Mouse (Mus musculus) lung, embryonic 14.5 days (tissue): ENCODE data around the gene Ggt5. TPM values are rescaled to one million over a fixed set of nuclear protein-coding genes. Genes with fewer than 3 reads are reported as not detected.

ENCODE experiments used
- ATAC-seq: fragments of 200-750 bp; cut with Nextera tagmentation; 2 replicates; pipeline ENCODE4 v1.8.0; 2017; ENCODE audit warnings: mild to moderate bottlenecking, moderate TSS enrichment, moderate library complexity; ENCODE audit not compliant: insufficient read depth
- DNase-seq: peaks from one replicate; pipeline ENCODE4 v3.0.0-alpha.2; 2015
- H3K27ac ChIP-seq: fragments of 300-500 bp; sonication (generic); 2 replicates; pipeline ENCODE4 v1.5.1; 2014; ENCODE audit warnings: low read depth, mild to moderate bottlenecking, moderate library complexity
- H3K27me3 ChIP-seq: fragments of 300-500 bp; sonication (generic); 2 replicates; pipeline ENCODE4 v1.6.1; 2014; ENCODE audit warnings: low read length, control low read depth; ENCODE audit not compliant: insufficient read depth
- H3K36me3 ChIP-seq: fragments of 300-500 bp; sonication (generic); 2 replicates; pipeline ENCODE4 v1.6.1; 2014; ENCODE audit warnings: control low read depth; ENCODE audit not compliant: insufficient read depth
- H3K4me1 ChIP-seq: fragments of 300-500 bp; sonication (generic); 2 replicates; pipeline ENCODE4 v1.6.1; 2014; ENCODE audit warnings: antibody characterized with exemption, control low read depth; ENCODE audit not compliant: insufficient read depth
- H3K4me2 ChIP-seq: fragments of 300-500 bp; sonication (generic); 2 replicates; pipeline ENCODE4 v1.6.1; 2014; ENCODE audit warnings: mild to moderate bottlenecking
- H3K4me3 ChIP-seq: fragments of 300-500 bp; sonication (generic); 2 replicates; pipeline ENCODE4 v1.5.1; 2014; ENCODE audit warnings: low read depth, low read length
- H3K9ac ChIP-seq: fragments of 300-500 bp; sonication (generic); 2 replicates; pipeline ENCODE4 v1.6.1; 2014
- H3K9me3 ChIP-seq: fragments of 300-500 bp; sonication (generic); 2 replicates; pipeline ENCODE4 v1.6.1; 2016; ENCODE audit warnings: low read depth, low read length, control low read depth
- CTCF ChIP-seq: IDR thresholded peaks from 2 replicates; pipeline ENCODE4 v1.5.1; 2016; ENCODE audit warnings: antibody characterized with exemption, low read depth
- WGBS: fragments of 180-500 bp; shearing (Covaris S2); extraction: QIAGEN DNeasy Blood & Tissue Kit; methylation state at CpG from one replicate; pipeline ENCODE4 v1.1.7; 2014; 5-methylcytosine and 5-hydroxymethylcytosine counted together
- polyA plus RNA-seq: library from polyadenylated mRNA; unstranded; fragments of >200 nt; fragmentation: Nextera tagmentation; extraction: Ambion mirVana; gene quantifications from 2 replicates; pipeline ENCODE4 v1.2.1, GENCODE M21; 2014

The Ggt5 gene
- polyA plus RNA-seq, 1 experiment from 2014 or later = 0.71 TPM

DNA sequence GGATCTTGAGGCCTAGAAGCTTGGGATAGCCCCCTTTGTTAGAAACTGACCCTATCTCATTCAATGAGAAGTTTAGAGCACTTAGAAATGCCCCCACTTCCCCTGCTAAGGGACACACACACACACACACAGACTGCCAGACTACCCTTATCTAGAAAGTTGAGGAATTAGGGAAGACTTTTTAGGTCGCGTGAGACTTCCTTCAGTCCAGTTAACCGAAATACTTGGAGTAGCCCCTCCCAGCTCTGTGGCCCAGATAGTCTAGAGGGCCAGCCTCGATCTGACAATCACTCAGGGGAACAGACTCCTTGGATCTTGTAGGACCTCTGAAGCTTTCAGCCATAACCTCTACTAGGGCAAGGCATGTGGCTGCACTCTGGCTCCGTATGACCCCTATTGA, 21.1 kb upstream of the Ggt5 start:
- no peak for TF ChIP-seq CTCF
- no peak overlapping the region for H3K27ac ChIP-seq
- no peaks in the 10 kb centered on the region for H3K4me1 ChIP-seq
- no peaks in the 10 kb centered on the region for H3K27me3 ChIP-seq
- no peak overlapping the region for H3K4me3 ChIP-seq
- H3K36me3 ChIP-seq = no peaks in the 10 kb centered on the region
- no peak for DNase-seq
- ATAC-seq = no peak
- 0 out of 2 replicates have a peak overlapping the region, but pooled peaks have one; percentile 23 for H3K4me2 ChIP-seq
- H3K9me3 ChIP-seq = no peaks in the 10 kb centered on the region
- no peak overlapping the region for H3K9ac ChIP-seq
- WGBS = 22% methylated on average over 5 of the region's 5 CpGs

DNA sequence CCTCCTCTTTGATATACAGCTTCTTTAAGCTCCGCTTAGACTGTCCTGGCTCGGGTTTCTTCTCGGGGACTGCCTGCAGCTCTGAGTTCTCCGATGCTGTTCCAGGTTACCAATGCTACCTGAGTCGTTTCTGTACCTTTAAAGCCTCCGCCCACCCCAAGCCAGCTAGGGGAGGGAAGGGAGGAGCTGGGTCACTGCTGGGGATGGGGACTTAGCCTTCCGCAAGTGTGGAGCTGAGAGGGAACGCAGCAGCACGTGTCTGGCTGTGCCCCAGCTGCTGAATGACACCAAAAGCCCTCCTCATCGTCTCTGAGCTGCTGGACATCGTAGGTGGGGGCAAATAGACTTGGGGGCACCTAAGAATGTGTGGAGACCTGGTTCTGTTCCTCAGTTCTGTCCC, 20.7 kb upstream of the Ggt5 start:
- Histone ChIP-seq H3K9me3 (no peaks in the 10 kb centered on the region), H3K27me3 (no peaks in the 10 kb centered on the region), H3K4me1 (no peaks in the 10 kb centered on the region), H3K9ac (no peak overlapping the region), H3K27ac (no peak overlapping the region), H3K4me3 (no peak overlapping the region), H3K36me3 (no peaks in the 10 kb centered on the region), H3K4me2 (peak overlapping the region; percentile 23; the same call in 1 of the 2 replicates)
- no peak for DNase-seq
- no peak for TF ChIP-seq CTCF
- WGBS = 10% methylated on average over 11 of the region's 11 CpGs
- 0 out of 2 replicates have a peak, but pooled peaks have one; percentile 38 for ATAC-seq

DNA sequence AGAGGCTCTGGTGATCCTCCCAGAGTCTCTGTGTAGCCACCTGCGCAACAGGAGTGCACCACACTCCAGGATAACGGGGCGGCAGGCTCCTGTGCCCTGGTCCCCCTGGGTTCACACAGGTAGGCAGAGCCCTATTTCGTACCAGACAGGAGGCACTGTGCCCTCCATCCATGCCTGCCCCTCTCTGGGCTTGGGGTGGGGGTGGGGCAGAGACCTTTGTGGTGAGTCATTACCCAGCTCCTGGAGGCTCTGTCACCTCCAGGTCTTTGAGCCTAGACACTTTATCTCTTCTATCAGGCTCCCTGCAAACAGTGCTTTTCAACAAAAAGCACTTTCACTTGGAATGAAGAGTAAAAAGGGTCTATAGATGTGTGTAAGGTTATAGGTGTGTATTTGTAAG, 20.3 kb upstream of the Ggt5 start:
- no peak for TF ChIP-seq CTCF
- no peaks in the 10 kb centered on the region for H3K36me3 ChIP-seq
- WGBS = 8% methylated on average over 4 of the region's 4 CpGs
- H3K9me3 ChIP-seq = no peaks in the 10 kb centered on the region
- no peak overlapping the region for H3K4me3 ChIP-seq
- no peak overlapping the region for H3K27ac ChIP-seq
- no peak overlapping the region for H3K9ac ChIP-seq
- no peaks in the 10 kb centered on the region for H3K4me1 ChIP-seq
- no peak for DNase-seq
- H3K27me3 ChIP-seq = no peaks in the 10 kb centered on the region
- peak overlapping the region; percentile 23; the same call in 1 of the 2 replicates for H3K4me2 ChIP-seq
- ATAC-seq = no peak

DNA sequence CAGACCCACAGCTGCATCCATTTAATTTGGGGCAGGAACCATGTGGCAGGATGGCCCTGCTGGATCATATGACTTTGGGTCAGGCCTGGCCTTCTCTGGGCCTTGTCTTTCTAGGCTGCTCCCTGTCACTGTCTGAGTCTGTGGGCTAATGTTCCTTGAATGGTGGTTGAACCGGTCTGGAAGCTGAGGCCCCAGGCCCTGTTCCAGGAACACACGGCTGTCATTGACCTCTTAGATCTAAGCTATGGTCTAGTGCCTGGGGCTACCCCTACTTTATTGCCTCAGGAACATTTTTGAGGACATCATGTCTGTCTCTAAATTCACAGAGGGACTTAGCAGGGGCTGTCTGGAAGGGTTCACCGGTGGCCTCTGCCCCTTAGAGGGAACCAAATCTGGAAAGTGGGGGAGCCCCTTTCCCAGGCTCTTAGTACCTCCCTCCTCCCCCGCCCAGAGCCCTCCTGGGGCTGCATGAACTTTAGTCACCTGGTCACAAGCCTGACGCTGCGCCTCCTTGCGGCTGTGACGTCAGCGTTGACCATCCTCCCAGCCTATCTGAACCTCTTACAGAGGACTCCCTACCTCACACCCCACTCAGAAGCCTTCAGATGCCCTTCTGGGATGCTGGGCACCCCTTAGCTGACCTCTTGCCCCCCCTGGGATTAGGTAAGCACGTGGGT, 18.0 kb upstream of the Ggt5 start:
- no peak for ATAC-seq
- no peak overlapping the region for H3K4me3 ChIP-seq
- no peak overlapping the region for H3K4me2 ChIP-seq
- WGBS = 27% methylated on average over 10 of the region's 10 CpGs
- no peak for DNase-seq
- H3K27ac ChIP-seq = no peak overlapping the region
- H3K9ac ChIP-seq = no peak overlapping the region
- no peaks in the 10 kb centered on the region for H3K9me3 ChIP-seq
- no peaks in the 10 kb centered on the region for H3K27me3 ChIP-seq
- TF ChIP-seq CTCF = no peak
- H3K4me1 ChIP-seq = no peaks in the 10 kb centered on the region
- H3K36me3 ChIP-seq = no peaks in the 10 kb centered on the region

DNA sequence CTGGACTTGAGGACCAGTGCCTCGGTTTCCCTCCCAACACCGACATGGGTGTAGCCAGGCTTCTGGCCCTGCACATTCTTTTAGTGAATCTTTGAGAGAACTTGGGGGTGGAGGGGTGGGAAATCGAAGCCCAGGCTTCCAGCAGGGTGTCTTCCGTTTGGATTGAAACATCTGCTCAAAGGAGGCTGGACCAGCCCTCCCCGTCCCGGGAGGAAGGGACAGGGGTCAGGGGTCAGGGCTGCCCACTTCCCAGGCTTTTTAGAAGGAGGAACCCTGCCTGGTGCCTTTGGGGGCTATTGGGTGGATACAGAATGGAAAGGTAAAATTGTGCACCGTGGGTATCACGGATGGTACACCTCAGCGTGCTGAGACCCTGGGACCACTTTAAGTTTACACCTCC, 17.2 kb upstream of the Ggt5 start:
- DNase-seq = no peak
- H3K4me1 ChIP-seq = no peaks in the 10 kb centered on the region
- H3K27ac ChIP-seq = no peak overlapping the region

DNA sequence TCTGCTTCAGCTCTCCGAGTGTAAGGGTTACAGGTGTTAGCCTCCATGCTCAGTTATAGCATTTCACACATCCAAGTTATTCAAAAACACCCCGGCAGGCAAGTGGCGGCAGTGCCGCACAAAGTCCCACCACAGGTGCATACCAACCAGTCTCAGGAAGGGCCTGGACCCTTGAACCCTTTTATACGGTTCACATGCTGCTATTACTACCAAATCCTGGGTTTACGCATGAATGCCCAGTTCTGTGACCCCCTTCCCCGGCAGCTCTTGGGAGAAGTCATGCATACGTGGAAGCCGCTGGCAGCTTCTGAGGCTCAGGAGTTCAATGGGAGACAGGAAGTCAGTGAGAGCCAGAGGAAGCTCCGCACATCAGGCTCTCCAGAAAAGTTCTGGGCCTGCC, 16.0 kb upstream of the Ggt5 start:
- H3K27ac ChIP-seq = no peak overlapping the region
- no peaks in the 10 kb centered on the region for H3K4me1 ChIP-seq
- no peaks in the 10 kb centered on the region for H3K27me3 ChIP-seq
- H3K9ac ChIP-seq = no peak overlapping the region
- TF ChIP-seq CTCF = no peak
- no peak overlapping the region for H3K4me3 ChIP-seq
- WGBS = 71% methylated on average over 10 of the region's 10 CpGs
- ATAC-seq (no peak), DNase-seq (no peak)
- H3K36me3 ChIP-seq = no peaks in the 10 kb centered on the region
- no peaks in the 10 kb centered on the region for H3K9me3 ChIP-seq
- H3K4me2 ChIP-seq = no peak overlapping the region

More for the DNA sequence above, 17.2 kb upstream of the Ggt5 start:
- Histone ChIP-seq H3K27me3 (no peaks in the 10 kb centered on the region), H3K36me3 (no peaks in the 10 kb centered on the region), H3K4me2 (no peak overlapping the region), H3K9ac (no peak overlapping the region), H3K4me3 (no peak overlapping the region), H3K9me3 (no peaks in the 10 kb centered on the region)
- 53% methylated on average over 9 of the region's 9 CpGs for WGBS
- no peak for ATAC-seq
- TF ChIP-seq CTCF = no peak

DNA sequence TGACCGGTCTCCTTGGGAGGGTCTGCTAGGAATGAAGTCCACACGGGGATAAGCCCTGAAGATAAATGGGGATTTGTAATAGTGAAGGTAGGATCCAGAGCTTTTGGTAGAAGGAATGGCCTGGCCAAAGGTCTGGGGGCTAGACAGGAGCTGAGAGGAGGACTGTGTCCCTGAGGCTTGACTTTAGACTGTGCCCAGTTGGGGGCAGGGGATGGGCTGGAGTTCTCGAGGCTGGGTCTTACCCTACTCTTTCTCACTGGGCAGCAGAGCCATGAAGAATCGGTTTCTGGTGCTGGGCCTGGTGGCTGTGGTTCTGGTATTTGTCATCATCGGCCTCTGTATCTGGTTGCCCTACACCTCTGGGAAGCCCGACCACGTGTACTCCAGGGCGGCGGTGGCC, 15.2 kb upstream of the Ggt5 start:
- 79% methylated on average over 9 of the region's 9 CpGs for WGBS
- Histone ChIP-seq H3K4me2 (no peak overlapping the region), H3K27ac (no peak overlapping the region), H3K4me1 (no peaks in the 10 kb centered on the region), H3K27me3 (no peaks in the 10 kb centered on the region), H3K4me3 (no peak overlapping the region), H3K9ac (no peak overlapping the region), H3K9me3 (no peaks in the 10 kb centered on the region), H3K36me3 (no peaks in the 10 kb centered on the region)
- DNase-seq (no peak), ATAC-seq (no peak)
- no peak for TF ChIP-seq CTCF
